Mouse (Mus musculus): ENCODE measurements at regions not wholly inside any gene's neighbourhood (a gene's known extent, or its start where the extent isn't known, plus 50 kb on each side); places are given as distances from the start of the nearest gene placed in this dataset.
"Not testable (repeated sequence)": the region's sequence is repeated elsewhere in the genome, so short reads cannot be mapped to it uniquely, and the experiment has no call there.

GRCm38 (mm10) chr2:53276435-53276834, 84.9 kb downstream of the Arl6ip6 start:
- Histone ChIP-seq H3K36me3 (replicated peaks) (no peaks in the 10 kb centered on the region), H3K4me3 (replicated peaks) (no peak overlapping the region), H3K27ac (no peak overlapping the region), H3K9me3 (no peaks in the 10 kb centered on the region), H3K27me3 (no peaks in the 10 kb centered on the region), H3K4me1 (0 out of 2 replicates have a peak, but pooled peaks cover 2% of the 10 kb centered on the region), H3K9ac (no peak overlapping the region), H3K4me2 (no peak overlapping the region)
- ATAC-seq (ENCODE audit: low FRiP score): peak; percentile 39; the same call in 1 of the 2 replicates
- WGBS: 17% methylated on average over 1 of the region's 1 CpGs

GRCm38 (mm10) chr2:53301712-53302423, 110.3 kb downstream of the Arl6ip6 start:
- Histone ChIP-seq H3K9me3 (no peaks in the 10 kb centered on the region), H3K4me3 (replicated peaks) (no peak overlapping the region), H3K27me3 (no peaks in the 10 kb centered on the region), H3K4me1 (no peaks in the 10 kb centered on the region), H3K4me2 (no peak overlapping the region), H3K9ac (no peak overlapping the region), H3K27ac (no peak overlapping the region), H3K36me3 (replicated peaks) (no peaks in the 10 kb centered on the region)
- ATAC-seq (ENCODE audit: low FRiP score): no peak
- WGBS: 88% methylated on average over 2 of the region's 2 CpGs

- Histone ChIP-seq H3K9me3 (no peaks in the 10 kb centered on the region), H3K4me1 (no peaks in the 10 kb centered on the region), H3K9ac (no peak overlapping the region), H3K36me3 (replicated peaks) (no peaks in the 10 kb centered on the region), H3K4me2 (no peak overlapping the region), H3K27me3 (no peaks in the 10 kb centered on the region), H3K27ac (no peak overlapping the region), H3K4me3 (replicated peaks) (no peak overlapping the region)
- peak; percentile 62; the same call in 1 of the 2 replicates for ATAC-seq (ENCODE audit: low FRiP score)
- WGBS: 32% methylated on average over 6 of the region's 6 CpGs
These were observed 139.2 kb downstream of the Arl6ip6 start for GRCm38 (mm10) chr2:53330680-53331079.

- H3K4me2 ChIP-seq: no peak overlapping the region
- 78% methylated on average over 2 of the region's 2 CpGs for WGBS
- H3K27ac ChIP-seq: no peak overlapping the region
- H3K36me3 ChIP-seq (replicated peaks): no peaks in the 10 kb centered on the region
- no peaks in the 10 kb centered on the region for H3K9me3 ChIP-seq
- ATAC-seq (ENCODE audit: low FRiP score): no peak
- H3K27me3 ChIP-seq: no peaks in the 10 kb centered on the region
- H3K9ac ChIP-seq: no peak overlapping the region
- no peak overlapping the region for H3K4me3 ChIP-seq (replicated peaks)
- H3K4me1 ChIP-seq: no peaks in the 10 kb centered on the region
These were observed 167.5 kb downstream of the Arl6ip6 start for GRCm38 (mm10) chr2:53359026-53359425.

GRCm38 (mm10) chr2:53382348-53382747, 190.8 kb downstream of the Arl6ip6 start:
- Histone ChIP-seq H3K4me2 (no peak overlapping the region), H3K9me3 (no peaks in the 10 kb centered on the region)

GRCm38 (mm10) chr2:53384545-53385176, 193.1 kb downstream of the Arl6ip6 start:
- 12% methylated on average over 8 of the region's 8 CpGs for WGBS
- Histone ChIP-seq H3K27ac (no peak overlapping the region), H3K9ac (no peak overlapping the region), H3K4me2 (0 out of 2 replicates have a peak overlapping the region, but pooled peaks have one; percentile 8), H3K27me3 (peaks cover 21% of the 10 kb centered on the region; the same call in 1 of the 2 replicates), H3K4me1 (peaks cover 13% of the 10 kb centered on the region; the same call in 1 of the 2 replicates), H3K4me3 (replicated peaks) (no peak overlapping the region), H3K36me3 (replicated peaks) (no peaks in the 10 kb centered on the region), H3K9me3 (no peaks in the 10 kb centered on the region)
- ATAC-seq (ENCODE audit: low FRiP score): peak; percentile 83

More at GRCm38 (mm10) chr2:53382348-53382747, 190.8 kb downstream of the Arl6ip6 start:
- peak; percentile 40 for ATAC-seq (ENCODE audit: low FRiP score)
- no peaks in the 10 kb centered on the region for H3K36me3 ChIP-seq (replicated peaks)
- H3K4me3 ChIP-seq (replicated peaks): no peak overlapping the region
- peaks cover 13% of the 10 kb centered on the region; the same call in 1 of the 2 replicates for H3K4me1 ChIP-seq
- peaks cover 9% of the 10 kb centered on the region; the same call in 1 of the 2 replicates for H3K27me3 ChIP-seq
- H3K27ac ChIP-seq: no peak overlapping the region
- WGBS: 6% methylated on average over 1 of the region's 1 CpGs
- no peak overlapping the region for H3K9ac ChIP-seq

- H3K9ac ChIP-seq: no peak overlapping the region
- no peak overlapping the region for H3K27ac ChIP-seq
- no peak overlapping the region for H3K4me3 ChIP-seq (replicated peaks)
- H3K4me1 ChIP-seq: 0 out of 2 replicates have a peak, but pooled peaks cover 8% of the 10 kb centered on the region
- no peak for ATAC-seq (ENCODE audit: low FRiP score)
- H3K9me3 ChIP-seq: no peaks in the 10 kb centered on the region
- peaks cover 16% of the 10 kb centered on the region; the same call in 1 of the 2 replicates for H3K27me3 ChIP-seq
- WGBS: 83% methylated on average over 3 of the region's 3 CpGs
- no peaks in the 10 kb centered on the region for H3K36me3 ChIP-seq (replicated peaks)
- no peak overlapping the region for H3K4me2 ChIP-seq
These were observed 197.1 kb downstream of the Arl6ip6 start for GRCm38 (mm10) chr2:53388652-53389051.

GRCm38 (mm10) chr2:53414471-53414870, 222.9 kb downstream of the Arl6ip6 start:
- Histone ChIP-seq H3K9me3 (no peaks in the 10 kb centered on the region), H3K4me1 (no peaks in the 10 kb centered on the region), H3K27me3 (no peaks in the 10 kb centered on the region), H3K9ac (no peak overlapping the region), H3K36me3 (replicated peaks) (no peaks in the 10 kb centered on the region), H3K27ac (no peak overlapping the region), H3K4me3 (replicated peaks) (no peak overlapping the region), H3K4me2 (no peak overlapping the region)
- ATAC-seq (ENCODE audit: low FRiP score): no peak
- WGBS: 93% methylated on average over 2 of the region's 2 CpGs

GRCm38 (mm10) chr2:53437046-53437815, 245.7 kb downstream of the Arl6ip6 start:
- H3K9ac ChIP-seq: no peak overlapping the region
- H3K4me2 ChIP-seq: no peak overlapping the region
- H3K4me3 ChIP-seq (replicated peaks): no peak overlapping the region
- WGBS: 55% methylated on average over 5 of the region's 5 CpGs
- H3K27ac ChIP-seq: peak overlapping the region; percentile 43
- no peaks in the 10 kb centered on the region for H3K36me3 ChIP-seq (replicated peaks)
- no peaks in the 10 kb centered on the region for H3K27me3 ChIP-seq
- peaks cover 9% of the 10 kb centered on the region; the same call in 1 of the 2 replicates for H3K4me1 ChIP-seq
- H3K9me3 ChIP-seq: no peaks in the 10 kb centered on the region
- peak; percentile 88 for ATAC-seq (ENCODE audit: low FRiP score)

- not testable (repeated sequence) for H3K27me3 ChIP-seq; H3K9ac ChIP-seq; ATAC-seq (ENCODE audit: low FRiP score); H3K27ac ChIP-seq; H3K36me3 ChIP-seq (replicated peaks); H3K4me3 ChIP-seq (replicated peaks); H3K4me1 ChIP-seq; H3K9me3 ChIP-seq; H3K4me2 ChIP-seq
- 57% methylated on average over 3 of the region's 3 CpGs for WGBS
These were observed 248.8 kb downstream of the Arl6ip6 start for GRCm38 (mm10) chr2:53440301-53440700.

- no peaks in the 10 kb centered on the region for H3K36me3 ChIP-seq (replicated peaks)
- H3K9me3 ChIP-seq: no peaks in the 10 kb centered on the region
- WGBS: 82% methylated on average over 3 of the region's 3 CpGs
- H3K4me2 ChIP-seq: no peak overlapping the region
- no peaks in the 10 kb centered on the region for H3K4me1 ChIP-seq
- H3K27me3 ChIP-seq: no peaks in the 10 kb centered on the region
- H3K4me3 ChIP-seq (replicated peaks): no peak overlapping the region
- no peak for ATAC-seq (ENCODE audit: low FRiP score)
- H3K9ac ChIP-seq: no peak overlapping the region
- no peak overlapping the region for H3K27ac ChIP-seq
These were observed 268.7 kb downstream of the Arl6ip6 start for GRCm38 (mm10) chr2:53460265-53460664.

GRCm38 (mm10) chr2:53474455-53474854, 282.9 kb downstream of the Arl6ip6 start:
- 80% methylated on average over 4 of the region's 4 CpGs for WGBS
- Histone ChIP-seq H3K4me2 (no peak overlapping the region), H3K4me1 (no peaks in the 10 kb centered on the region), H3K9me3 (no peaks in the 10 kb centered on the region), H3K4me3 (replicated peaks) (no peak overlapping the region), H3K27ac (no peak overlapping the region), H3K27me3 (no peaks in the 10 kb centered on the region), H3K9ac (no peak overlapping the region), H3K36me3 (replicated peaks) (no peaks in the 10 kb centered on the region)
- no peak for ATAC-seq (ENCODE audit: low FRiP score)

Data from forebrain, embryonic 12.5 days (tissue).